Mouse (Mus musculus) cerebellum, adult 2 months (tissue): ENCODE measurements around the gene Sytl3. TPM values are rescaled to one million over a fixed set of nuclear protein-coding genes. Genes with fewer than 3 reads are reported as not detected.

Source experiments
- DNase-seq, 2 experiments: peaks; one replicate each; pipeline ENCODE4 v3.0.0; 2021
- H3K27ac ChIP-seq: fragments of 200-500 bp; 2 replicates; pipeline ENCODE4 v1.5.1; 2012; ENCODE audit warnings: low read length, control low read depth, inconsistent platforms; ENCODE audit not compliant: insufficient read depth
- H3K27me3 ChIP-seq: fragments of 200-500 bp; 2 replicates; pipeline ENCODE4 v1.6.1; 2012; ENCODE audit warnings: inconsistent platforms, mild to moderate bottlenecking, low read length, moderate library complexity; ENCODE audit not compliant: control insufficient read depth, insufficient read depth
- H3K4me1 ChIP-seq: fragments of 200-500 bp; 2 replicates; pipeline ENCODE4 v1.6.1; 2011; ENCODE audit warnings: low read length; ENCODE audit not compliant: control insufficient read depth, insufficient read depth
- H3K4me3 ChIP-seq: fragments of 200-500 bp; replicated peaks from 2 replicates; pipeline ENCODE3; 2011; ENCODE audit warnings: mild to moderate bottlenecking, low read depth, low read length, control low read depth; ENCODE audit not compliant: insufficient read depth
- CTCF ChIP-seq: fragments of 200-500 bp; IDR thresholded peaks from 2 replicates; pipeline ENCODE4 v1.5.1; 2011; ENCODE audit warnings: low read depth, mild to moderate bottlenecking, control low read depth, low read length, moderate library complexity, borderline replicate concordance; ENCODE audit not compliant: insufficient read depth
- POLR2A ChIP-seq: fragments of 200-500 bp; IDR thresholded peaks from 2 replicates; pipeline ENCODE4 v1.6.1; 2011; ENCODE audit warnings: low read length, control low read depth, borderline replicate concordance; ENCODE audit not compliant: insufficient read depth
- WGBS: fragments of 180-500 bp; shearing (Covaris S2); methylation state at CpG from one replicate; pipeline ENCODE4 v1.1.7; 2018; 5-methylcytosine and 5-hydroxymethylcytosine counted together
- polyA plus RNA-seq: library from polyadenylated mRNA; depleted of rRNA; stranded (reverse); fragments of >200 nt; gene quantifications from 2 replicates; pipeline ENCODE4 v1.2.3, GENCODE M21; 2012

Sytl3 gene
- polyA plus RNA-seq, 1 experiment: 0.21 TPM

DNA sequence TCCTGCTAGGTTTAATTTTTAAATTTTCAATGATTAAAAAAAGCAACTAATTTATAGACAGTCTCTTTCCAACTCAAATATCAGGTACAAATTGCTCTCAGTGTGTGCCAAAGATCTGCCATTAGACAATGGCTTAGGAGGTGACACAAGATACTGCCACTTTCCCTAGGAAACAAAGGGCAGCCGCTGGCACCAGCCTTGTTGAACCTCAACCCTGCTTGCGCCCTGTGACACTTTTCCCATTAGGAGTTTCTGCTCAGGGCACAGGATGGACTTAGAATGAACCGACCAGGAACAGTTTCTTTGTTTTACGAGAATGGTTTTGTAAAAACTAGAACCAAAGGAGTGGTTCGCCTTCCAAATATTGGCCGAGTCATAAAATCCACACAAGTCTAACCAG is 117.2 kb downstream of the Sytl3 start:
- 72% methylated on average over 6 of the region's 6 CpGs for WGBS
- Histone ChIP-seq H3K27ac (no peak overlapping the region), H3K27me3 (no peaks in the 10 kb centered on the region), H3K4me1 (0 out of 2 replicates have a peak, but pooled peaks cover 4% of the 10 kb centered on the region), H3K4me3 (no peak overlapping the region)
- no peak for TF ChIP-seq CTCF
- TF ChIP-seq POLR2A: no peak
- DNase-seq: no peak

DNA sequence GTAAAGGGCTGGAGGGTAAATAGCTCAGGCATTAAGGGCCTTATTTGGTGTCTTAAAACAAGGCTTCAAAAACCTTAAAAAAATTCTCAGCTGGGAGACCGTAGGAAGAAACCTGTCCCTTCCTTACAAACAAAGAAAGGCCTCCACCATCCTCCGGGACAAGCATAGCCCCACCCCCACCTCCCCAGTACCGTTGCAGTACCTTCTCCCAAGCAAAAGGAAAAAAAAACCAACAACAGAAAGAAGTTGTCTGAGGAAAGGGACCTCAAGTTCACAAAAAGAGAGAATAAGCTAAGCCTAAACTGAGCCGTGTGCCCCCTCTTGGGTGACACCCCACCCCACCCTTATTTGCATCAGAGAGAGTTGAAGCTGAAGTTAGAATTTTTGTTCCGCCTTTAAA is 117.7 kb downstream of the Sytl3 start:
- TF ChIP-seq POLR2A (no peak), CTCF (no peak)
- no peak overlapping the region for H3K27ac ChIP-seq
- H3K4me1 ChIP-seq: 0 out of 2 replicates have a peak, but pooled peaks cover 4% of the 10 kb centered on the region
- no peak for DNase-seq
- no peaks in the 10 kb centered on the region for H3K27me3 ChIP-seq
- H3K4me3 ChIP-seq: no peak overlapping the region
- 66% methylated on average over 5 of the region's 5 CpGs for WGBS

DNA sequence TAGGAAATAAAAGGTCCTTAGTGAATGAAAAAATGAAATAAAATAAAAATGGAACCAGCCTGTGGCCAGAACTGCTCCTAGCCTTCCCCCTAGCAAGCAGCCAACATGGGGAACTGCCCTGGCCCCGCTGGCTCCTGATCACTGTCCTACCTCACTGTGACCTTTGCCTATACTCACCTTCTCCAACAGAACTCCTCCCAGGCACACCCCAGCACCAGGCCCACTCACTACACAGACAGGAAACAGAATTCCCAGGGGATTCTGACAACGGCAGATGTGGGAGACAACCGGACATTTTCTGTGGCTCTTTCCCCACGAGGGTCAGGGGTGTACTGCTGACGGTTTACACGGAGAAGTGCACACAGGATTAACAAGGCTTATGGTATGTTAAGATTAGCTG is 118.2 kb downstream of the Sytl3 start:
- TF ChIP-seq CTCF: no peak
- TF ChIP-seq POLR2A: no peak
- no peaks in the 10 kb centered on the region for H3K27me3 ChIP-seq
- DNase-seq: no peak
- H3K4me1 ChIP-seq: 0 out of 2 replicates have a peak, but pooled peaks cover 4% of the 10 kb centered on the region
- no peak overlapping the region for H3K27ac ChIP-seq
- WGBS: 58% methylated on average over 6 of the region's 6 CpGs
- no peak overlapping the region for H3K4me3 ChIP-seq

DNA sequence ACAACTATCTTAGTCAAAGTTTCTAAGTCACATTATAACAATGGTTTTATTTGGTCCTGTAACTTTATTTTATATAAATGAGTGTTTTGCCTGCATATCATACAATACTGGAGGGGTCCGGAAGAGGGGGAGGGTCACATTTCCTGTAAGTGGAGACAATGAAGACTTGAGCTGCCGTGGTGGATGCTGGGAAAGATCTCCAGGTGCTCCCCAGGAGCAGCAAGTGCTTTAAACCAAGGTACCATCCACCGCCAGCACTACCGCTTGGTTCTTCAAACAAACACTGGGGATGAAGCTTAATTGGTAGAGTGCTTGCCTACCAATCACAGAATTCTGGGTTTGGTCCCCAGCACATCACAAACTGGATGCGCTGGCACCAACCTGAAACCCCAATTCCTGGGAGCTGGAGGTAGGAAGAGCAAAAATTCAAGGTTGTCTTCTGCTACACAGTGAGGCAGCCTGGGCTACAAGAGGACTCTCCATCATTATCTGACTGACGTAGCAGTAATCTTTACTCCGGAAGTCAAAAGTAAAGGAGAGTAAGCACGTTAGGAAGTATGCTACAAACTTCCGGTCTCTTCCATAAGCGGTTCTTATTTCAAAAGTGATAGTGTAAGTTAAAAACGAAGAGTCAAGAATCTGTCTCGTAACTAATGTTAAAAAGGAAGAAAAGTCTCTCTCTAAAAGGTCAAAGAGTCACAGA is 118.9 kb downstream of the Sytl3 start:
- Histone ChIP-seq H3K27me3 (no peaks in the 10 kb centered on the region), H3K4me3 (no peak overlapping the region), H3K27ac (no peak overlapping the region), H3K4me1 (0 out of 2 replicates have a peak, but pooled peaks cover 4% of the 10 kb centered on the region)
- no peak for DNase-seq
- TF ChIP-seq POLR2A (no peak), CTCF (no peak)
- WGBS: 60% methylated on average over 12 of the region's 12 CpGs

DNA sequence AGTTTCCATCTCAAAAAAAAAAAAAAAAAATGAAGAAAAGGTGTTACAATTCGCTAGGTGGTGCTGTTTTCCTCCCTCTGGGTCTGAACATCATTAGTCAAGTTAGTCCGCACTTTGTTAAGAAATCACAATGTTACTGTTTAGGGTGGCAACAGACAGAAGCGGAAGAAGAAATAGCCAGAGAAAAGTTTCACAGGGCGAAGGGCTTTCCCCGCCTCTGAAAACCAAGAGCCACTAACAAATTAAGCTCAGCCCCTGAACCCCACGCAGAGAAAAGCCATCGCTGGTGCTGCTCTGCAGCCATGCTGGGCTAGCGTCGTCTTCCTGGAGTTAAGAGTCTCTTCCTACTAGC is 119.4 kb downstream of the Sytl3 start:
- Histone ChIP-seq H3K4me3 (peak overlapping the region; percentile 30), H3K27ac (no peak overlapping the region), H3K4me1 (0 out of 2 replicates have a peak, but pooled peaks cover 4% of the 10 kb centered on the region), H3K27me3 (no peaks in the 10 kb centered on the region)
- TF ChIP-seq POLR2A (no peak), CTCF (peak; percentile 37; the same call in 1 of the 2 replicates)
- 1% methylated on average over 9 of the region's 9 CpGs for WGBS
- DNase-seq: peak; percentile 38 to 39

DNA sequence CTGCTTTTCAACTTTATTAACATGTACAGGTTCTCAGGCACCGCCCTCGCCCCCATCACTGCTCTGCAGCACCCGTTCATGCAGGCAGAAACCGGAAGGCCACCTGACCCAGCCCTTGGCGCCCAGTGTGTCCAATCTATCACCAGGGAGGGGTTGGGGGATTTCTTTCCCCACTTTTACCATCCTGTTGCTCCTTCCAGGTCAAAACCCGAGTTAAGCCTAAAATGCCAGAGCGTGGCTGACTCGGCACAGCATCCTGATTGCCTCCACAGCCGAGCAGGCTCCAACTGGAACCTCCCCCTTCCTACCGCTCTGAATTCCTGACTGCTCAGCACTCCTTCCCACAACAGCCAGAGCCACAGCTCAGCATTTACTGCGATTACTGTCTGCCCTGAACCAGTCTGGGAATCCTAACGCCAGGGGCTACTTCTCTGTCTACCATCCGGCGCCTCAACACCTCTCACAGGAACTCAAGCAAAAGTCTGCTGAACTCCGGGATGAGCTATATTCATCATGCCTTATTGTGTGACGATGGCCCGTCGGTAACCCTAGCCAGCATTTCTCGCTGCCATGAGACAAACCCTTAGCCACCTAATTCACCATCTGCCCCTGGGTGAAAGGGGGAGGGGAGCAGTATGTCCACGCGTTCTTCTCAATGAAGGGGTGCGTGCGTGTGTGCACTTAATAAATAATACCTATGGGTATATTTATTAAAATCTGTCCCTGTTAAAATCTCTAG is 120.0 kb downstream of the Sytl3 start:
- DNase-seq: peak; percentile 23 to 33
- H3K4me3 ChIP-seq: peak overlapping the region; percentile 30
- H3K27me3 ChIP-seq: no peaks in the 10 kb centered on the region
- 6% methylated on average over 23 of the region's 23 CpGs for WGBS
- TF ChIP-seq CTCF (no peak), POLR2A (no peak)
- 0 out of 2 replicates have a peak, but pooled peaks cover 4% of the 10 kb centered on the region for H3K4me1 ChIP-seq
- H3K27ac ChIP-seq: no peak overlapping the region

DNA sequence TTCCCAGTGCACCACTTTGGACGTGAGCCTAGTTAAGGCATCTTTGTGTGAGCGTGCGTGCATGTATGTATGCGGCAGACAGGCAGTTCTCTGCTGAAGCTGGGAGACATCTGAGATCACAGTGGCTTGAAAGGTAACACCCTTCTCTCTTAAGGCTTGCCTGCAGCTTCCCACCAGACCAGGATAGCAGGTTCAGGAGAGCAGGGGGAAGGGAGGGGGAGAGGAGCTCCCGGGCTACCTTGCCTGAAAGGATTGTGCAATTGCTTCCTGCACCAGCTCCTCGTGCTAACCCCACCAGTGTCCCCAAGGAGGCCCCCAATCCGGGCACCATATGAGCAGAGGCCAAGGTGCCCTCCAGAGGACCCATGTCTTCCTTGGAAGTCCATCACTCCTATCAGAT is 120.7 kb downstream of the Sytl3 start:
- 0 out of 2 replicates have a peak, but pooled peaks cover 4% of the 10 kb centered on the region for H3K4me1 ChIP-seq
- no peak for DNase-seq
- no peak overlapping the region for H3K27ac ChIP-seq
- no peak overlapping the region for H3K4me3 ChIP-seq
- H3K27me3 ChIP-seq: no peaks in the 10 kb centered on the region
- WGBS: 55% methylated on average over 7 of the region's 7 CpGs
- no peak for TF ChIP-seq POLR2A
